Mouse (Mus musculus): ENCODE measurements around the gene Chchd10.

DNA sequence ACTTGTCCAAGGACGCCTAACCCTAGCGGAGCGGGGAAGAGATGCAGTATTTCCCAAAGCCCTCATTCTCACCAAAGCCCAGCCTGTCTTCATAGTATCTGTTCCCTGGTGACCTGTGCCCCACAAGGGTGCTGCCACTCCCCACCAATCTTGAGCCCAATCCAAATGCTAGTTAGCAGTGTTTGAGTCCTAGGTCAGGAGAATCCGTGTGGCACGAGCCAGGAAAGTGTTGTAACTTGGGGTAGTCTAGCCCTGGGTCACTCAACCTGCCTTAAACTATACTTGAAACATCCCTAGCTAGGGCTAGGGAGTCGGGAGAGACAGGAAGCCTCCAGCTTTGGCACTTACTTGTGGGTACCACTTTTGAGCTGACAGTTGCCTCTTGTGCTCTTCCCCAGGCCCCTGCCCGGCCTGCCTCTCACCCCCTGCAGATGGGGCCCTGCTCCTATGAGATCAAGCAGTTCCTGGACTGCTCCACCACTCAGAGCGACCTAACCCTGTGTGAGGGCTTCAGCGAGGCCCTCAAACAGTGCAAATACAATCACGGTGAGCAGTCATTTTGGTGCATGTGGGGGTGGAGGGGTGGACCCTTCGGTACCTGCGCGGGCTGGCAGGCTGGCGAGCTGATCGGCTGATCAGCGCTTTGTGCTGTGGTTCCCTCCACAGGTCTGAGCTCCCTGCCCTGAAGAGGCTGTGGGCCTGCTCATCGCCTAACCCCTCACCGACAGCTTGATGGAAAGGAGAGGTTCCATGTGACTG is 4.2 kb downstream of the Chchd10 start:
- TF ChIP-seq CTCF (IDR thresholded peaks at IDR 0.05) (0 out of 2 replicates have a peak, but pooled peaks have one; percentile 12), EP300 (IDR thresholded peaks at IDR 0.05) (no peak)

All from lung, postnatal 0 days (tissue).